Mouse (Mus musculus) midbrain, embryonic 10.5 days (tissue): ENCODE results near the gene Tex35. TPM values are rescaled to one million over a fixed set of nuclear protein-coding genes. Genes with fewer than 3 reads are reported as not detected.

Source experiments
- DNase-seq: peaks from one replicate; pipeline ENCODE4 v3.0.0-alpha.2; 2017; ENCODE audit warnings: low spot score
- H3K27ac ChIP-seq: fragments of 300-500 bp; sonication (generic); replicated peaks from 2 replicates; pipeline ENCODE4 v1.5.1; 2016; ENCODE audit warnings: mild to moderate bottlenecking
- H3K27me3 ChIP-seq: fragments of 300-500 bp; sonication (generic); 2 replicates; pipeline ENCODE4 v1.6.1; 2016; ENCODE audit warnings: low read depth, mild to moderate bottlenecking; ENCODE audit not compliant: poor library complexity, severe bottlenecking
- H3K36me3 ChIP-seq: fragments of 300-500 bp; sonication (generic); 2 replicates; pipeline ENCODE4 v1.6.1; 2016; ENCODE audit warnings: mild to moderate bottlenecking, moderate library complexity
- H3K4me1 ChIP-seq: fragments of 300-500 bp; sonication (generic); 2 replicates; pipeline ENCODE4 v1.6.1; 2016
- H3K4me3 ChIP-seq: fragments of 300-500 bp; sonication (generic); 2 replicates; pipeline ENCODE4 v1.5.1; 2016; ENCODE audit warnings: mild to moderate bottlenecking, moderate library complexity
- H3K9me3 ChIP-seq: fragments of 300-500 bp; sonication (generic); replicated peaks from 2 replicates; pipeline ENCODE4 v1.6.1; 2016; ENCODE audit warnings: mild to moderate bottlenecking
- WGBS: fragments of 180-500 bp; shearing (Covaris S2); methylation state at CpG from one replicate; pipeline ENCODE4 v1.1.7; 2016; 5-methylcytosine and 5-hydroxymethylcytosine counted together
- polyA plus RNA-seq: library from polyadenylated mRNA; unstranded; fragments of >200 nt; fragmentation: Nextera tagmentation; extraction: Ambion mirVana; gene quantifications from 2 replicates; pipeline ENCODE4 v1.2.1, GENCODE M21; 2016

Gene Tex35
- polyA plus RNA-seq, 1 experiment from 2014 or later: not detected

- H3K27me3 ChIP-seq: no peaks in the 10 kb centered on the region
- WGBS: 83% methylated on average over 3 of the region's 3 CpGs
These were observed 47.3 kb downstream of the Tex35 start for GRCm38 (mm10) chr1:157061170-157061569.

GRCm38 (mm10) chr1:157060441-157061135, 47.9 kb downstream of the Tex35 start:
- Histone ChIP-seq H3K9me3 (0 out of 2 replicates have a peak, but pooled peaks cover 5% of the 10 kb centered on the region), H3K27ac (peak overlapping the region; percentile 61; the same call in 1 of the 2 replicates), H3K4me1 (peaks cover 37% of the 10 kb centered on the region), H3K36me3 (no peaks in the 10 kb centered on the region), H3K27me3 (no peaks in the 10 kb centered on the region), H3K4me3 (no peak overlapping the region)
- WGBS: 76% methylated on average over 12 of the region's 12 CpGs
- no peak for DNase-seq

More at GRCm38 (mm10) chr1:157061170-157061569, 47.3 kb downstream of the Tex35 start:
- no peak for DNase-seq
- Histone ChIP-seq H3K9me3 (0 out of 2 replicates have a peak, but pooled peaks cover 5% of the 10 kb centered on the region), H3K36me3 (no peaks in the 10 kb centered on the region), H3K4me1 (peaks cover 37% of the 10 kb centered on the region), H3K4me3 (no peak overlapping the region), H3K27ac (peak overlapping the region; percentile 61; the same call in 1 of the 2 replicates)

GRCm38 (mm10) chr1:157055901-157056300, 52.6 kb downstream of the Tex35 start:
- 66% methylated on average over 6 of the region's 6 CpGs for WGBS
- H3K27ac ChIP-seq: peak overlapping the region; percentile 65; the same call in 1 of the 2 replicates
- no peak for DNase-seq
- H3K4me1 ChIP-seq: peaks cover 38% of the 10 kb centered on the region
- no peaks in the 10 kb centered on the region for H3K27me3 ChIP-seq
- H3K36me3 ChIP-seq: no peaks in the 10 kb centered on the region
- 0 out of 2 replicates have a peak, but pooled peaks cover 5% of the 10 kb centered on the region for H3K9me3 ChIP-seq
- H3K4me3 ChIP-seq: no peak overlapping the region

GRCm38 (mm10) chr1:157055288-157055831, 53.1 kb downstream of the Tex35 start:
- peaks cover 32% of the 10 kb centered on the region for H3K4me1 ChIP-seq
- 60% methylated on average over 11 of the region's 11 CpGs for WGBS
- 0 out of 2 replicates have a peak, but pooled peaks cover 5% of the 10 kb centered on the region for H3K9me3 ChIP-seq
- H3K27ac ChIP-seq: peak overlapping the region; percentile 65
- H3K4me3 ChIP-seq: no peak overlapping the region
- DNase-seq: no peak
- no peaks in the 10 kb centered on the region for H3K36me3 ChIP-seq
- H3K27me3 ChIP-seq: no peaks in the 10 kb centered on the region

GRCm38 (mm10) chr1:157054659-157055058, 53.8 kb downstream of the Tex35 start:
- Histone ChIP-seq H3K27ac (no peak overlapping the region), H3K36me3 (no peaks in the 10 kb centered on the region), H3K4me3 (no peak overlapping the region), H3K9me3 (0 out of 2 replicates have a peak, but pooled peaks cover under 1% of the 10 kb centered on the region), H3K4me1 (peaks cover 32% of the 10 kb centered on the region), H3K27me3 (peaks cover 4% of the 10 kb centered on the region; the same call in 1 of the 2 replicates)
- no peak for DNase-seq
- WGBS: 90% methylated on average over 7 of the region's 7 CpGs

GRCm38 (mm10) chr1:157049886-157050285, 58.6 kb downstream of the Tex35 start:
- Histone ChIP-seq H3K27me3 (peaks cover 25% of the 10 kb centered on the region; the same call in 1 of the 2 replicates), H3K27ac (no peak overlapping the region), H3K4me3 (no peak overlapping the region), H3K9me3 (no peaks in the 10 kb centered on the region), H3K36me3 (no peaks in the 10 kb centered on the region), H3K4me1 (peaks cover 38% of the 10 kb centered on the region)
- DNase-seq: no peak
- 77% methylated on average over 2 of the region's 2 CpGs for WGBS

Other genes starting within 250 kb of the Tex35 start
- 92.8 and 96.8 TPM in 2 replicates for gene Ralgps2, start 169.1 kb downstream of the Tex35 start, polyA plus RNA-seq